Comparison of ENCODE assay signal across 28 mouse cellular contexts in genomic region chr1:35971435-35972189, GRCm38 (mm10).
DNase-seq lines count a peak whose midpoint lies in the region; ATAC-seq and TF ChIP-seq lines count a peak whose summit lies in the region.
"Had no signal": no experiment of that assay in that cellular context is flagged by ENCODE, and none has a peak within 500 bp of the region (broad histone marks: within the 10 kb centered on the region; RNA-seq: fewer than 3 reads in every experiment).

No protein-coding gene starts in this region.

- H3K4me3 ChIP-seq in layer of hippocampus, adult 2 months: no peak overlapping the region
- H3K4me3 ChIP-seq: embryonic facial prominence, embryonic 12.5 days; heart, adult 2 months; heart, embryonic 13.5 days; hindbrain, embryonic 10.5 days; intestine, embryonic 15.5 days; limb, embryonic 12.5 days; megakaryocyte, embryonic 14.5 days; midbrain, embryonic 15.5 days; neural tube, embryonic 12.5 days had no signal

- H3K27ac ChIP-seq in layer of hippocampus, adult 2 months: no peak overlapping the region
- H3K27ac ChIP-seq: embryonic facial prominence, embryonic 12.5 days; heart, adult 2 months; heart, embryonic 13.5 days; hindbrain, embryonic 10.5 days; intestine, embryonic 15.5 days; midbrain, embryonic 15.5 days; neural tube, embryonic 12.5 days had no signal

- no peak for ATAC-seq in megakaryocyte, adult 5-6 weeks (ENCODE audit: poor library complexity, severe bottlenecking)
- ATAC-seq: forebrain, embryonic 14.5 days; hindbrain, embryonic 16.5 days; intestine, embryonic 15.5 days; liver, postnatal 0 days; midbrain, embryonic 15.5 days had no signal

- peak; percentile 29 for DNase-seq in CD4-positive helper T cell, adult 2 months (ENCODE audit: low read depth, low spot score)
- peak; percentile 29 to 47 for DNase-seq in CD8-positive naive resting alpha-beta T cell, adult 2 months (ENCODE audit: low read depth in 2 of 2, low spot score in 2 of 2)
- peak; percentile 10 to 20 for DNase-seq in thymus, adult 18-20 months
- DNase-seq in thymus, postnatal 25 days: peak; percentile 48
- no peak for DNase-seq in ovary, postnatal 14 days (ENCODE audit: low spot score)
- no peak for DNase-seq in layer of hippocampus, adult 2 months (ENCODE audit: low spot score in 2 of 2)
- DNase-seq: adrenal gland, postnatal 10 days; B cell, adult 2 months; cerebellum, adult 8-10 months; cerebellum, postnatal 36 days; gastrocnemius, postnatal 36 days; heart, adult 2 months; heart, postnatal 10 days; kidney, adult 8-10 months; kidney, postnatal 14 days; liver, postnatal 0 days; lung, postnatal 36 days had no signal

- TF ChIP-seq CTCF in layer of hippocampus, adult 2 months (conservative IDR thresholded peaks at IDR 0.05): no peak

Comparison
In these comparisons a context has a peak if more than half of its experiments do, and no peak if none do; other contexts are left out.
1. DNase-seq: peak in CD4-positive helper T cell, adult 2 months (single experiment), CD8-positive naive resting alpha-beta T cell, adult 2 months (2 of 2), thymus, adult 18-20 months (2 of 2) and thymus, postnatal 25 days (single experiment); none in ovary, postnatal 14 days (single experiment) and layer of hippocampus, adult 2 months (0 of 2).